Comparison of ENCODE assay signal across 9 mouse cellular contexts in genomic region chr8:12677529-12677928, GRCm38 (mm10). TPM values are rescaled to one million over a fixed set of nuclear protein-coding genes. Genes with fewer than 3 reads are reported as not detected.
A peak's percentile ranks its signal among the peaks of the same experiment; 100 is the strongest.
DNase-seq lines count a peak whose midpoint lies in the region; ATAC-seq and TF ChIP-seq lines count a peak whose summit lies in the region.
"Had no signal": no experiment of that assay in that cellular context is flagged by ENCODE, and none has a peak within 500 bp of the region (broad histone marks: within the 10 kb centered on the region; RNA-seq: fewer than 3 reads in every experiment).

No protein-coding gene starts in this region.

- no peak overlapping the region for H3K9ac ChIP-seq in forebrain, postnatal 0 days
- no peak overlapping the region for H3K9ac ChIP-seq in hindbrain, embryonic 12.5 days

- no peak overlapping the region for H3K4me2 ChIP-seq in forebrain, postnatal 0 days (ENCODE audit: low read depth)
- no peak overlapping the region for H3K4me2 ChIP-seq in hindbrain, embryonic 12.5 days (replicated peaks)

- ATAC-seq in forebrain, postnatal 0 days = peak; percentile 90
- ATAC-seq in hindbrain, embryonic 12.5 days (ENCODE audit: low FRiP score) = peak; percentile 54; the same call in 1 of the 2 replicates

- H3K4me1 ChIP-seq in cerebellum, adult 2 months (ENCODE audit: control insufficient read depth, insufficient read depth, low read length) = peaks cover 4% of the 10 kb centered on the region; the same call in 1 of the 2 replicates
- H3K4me1 ChIP-seq in forebrain, postnatal 0 days (ENCODE audit: insufficient read depth) = 0 out of 2 replicates have a peak, but pooled peaks cover 5% of the 10 kb centered on the region
- peaks cover 6% of the 10 kb centered on the region for H3K4me1 ChIP-seq in hindbrain, embryonic 12.5 days

- no peak overlapping the region for H3K27ac ChIP-seq in cerebellum, adult 2 months (ENCODE audit: insufficient read depth, low read length)
- no peak overlapping the region for H3K27ac ChIP-seq in forebrain, postnatal 0 days (ENCODE audit: low read depth, low read length)
- no peak overlapping the region for H3K27ac ChIP-seq in hindbrain, embryonic 12.5 days
- H3K27ac ChIP-seq: macrophage had no signal

- DNase-seq in MEL-GATA-1-ER (ENCODE audit: extremely low read depth, low read depth) = peak; percentile 21
- DNase-seq in cerebellum, adult 2 months = peak; percentile 75 to 86
- DNase-seq in forebrain, postnatal 0 days = peak; percentile 87
- peak; percentile 69 for DNase-seq in layer of hippocampus, adult 9-11 months
- peak; percentile 89 for DNase-seq in lung, postnatal 14 days
- DNase-seq in retina, embryonic 14.5 days (ENCODE audit: low spot score) = peak; percentile 89
- peak; percentile 69 to 78 for DNase-seq in thymus, postnatal 36 days

- no peaks in the 10 kb centered on the region for H3K36me3 ChIP-seq in forebrain, postnatal 0 days (ENCODE audit: insufficient read depth)
- no peaks in the 10 kb centered on the region for H3K36me3 ChIP-seq in hindbrain, embryonic 12.5 days

- no peaks in the 10 kb centered on the region for H3K9me3 ChIP-seq in forebrain, postnatal 0 days (ENCODE audit: low read length)
- H3K9me3 ChIP-seq in hindbrain, embryonic 12.5 days (replicated peaks) = no peaks in the 10 kb centered on the region

- no peak for TF ChIP-seq POLR2A in cerebellum, adult 2 months (IDR thresholded peaks at IDR 0.05; ENCODE audit: borderline replicate concordance, insufficient read depth, low read length)

- H3K4me3 ChIP-seq in cerebellum, adult 2 months (replicated peaks; ENCODE audit: insufficient read depth, low read depth, low read length) = no peak overlapping the region
- H3K4me3 ChIP-seq in forebrain, postnatal 0 days (ENCODE audit: low read depth, low read length) = no peak overlapping the region
- H3K4me3 ChIP-seq in hindbrain, embryonic 12.5 days = no peak overlapping the region

- H3K27me3 ChIP-seq in cerebellum, adult 2 months (ENCODE audit: control insufficient read depth, insufficient read depth, low read length) = no peaks in the 10 kb centered on the region
- no peaks in the 10 kb centered on the region for H3K27me3 ChIP-seq in forebrain, postnatal 0 days (ENCODE audit: insufficient read depth, low read length)
- peaks cover 21% of the 10 kb centered on the region; the same call in 1 of the 2 replicates for H3K27me3 ChIP-seq in hindbrain, embryonic 12.5 days

- peak; percentile 89 for TF ChIP-seq CTCF in cerebellum, adult 2 months (IDR thresholded peaks at IDR 0.05; ENCODE audit: borderline replicate concordance, insufficient read depth, low read depth, low read length)
- peak; percentile 92 for TF ChIP-seq CTCF in forebrain, postnatal 0 days (IDR thresholded peaks at IDR 0.05; ENCODE audit: low read depth)

- under 1% methylated on average over 7 of the region's 7 CpGs for WGBS in cerebellum, adult 2 months
- WGBS in forebrain, postnatal 0 days = 3% methylated on average over 7 of the region's 7 CpGs
- 4% methylated on average over 7 of the region's 7 CpGs for WGBS in hindbrain, embryonic 12.5 days

RNA-seq across cellular contexts. Expression of gene Tubgcp3, which starts 5.5 kb away (rescaled TPM):
- polyA plus RNA-seq in cerebellum, adult 2 months (2012; rRNA removed) = 56.0 and 60.1 TPM in 2 replicates
- total RNA-seq in forebrain, postnatal 0 days (2014; rRNA removed) = 36.4 and 58.0 TPM in 2 replicates
- 22.1 and 24.4 TPM in 2 replicates for polyA plus RNA-seq in forebrain, postnatal 0 days (2015; fragmentation: Nextera tagmentation; extraction: Ambion mirVana)
- polyA plus RNA-seq in hindbrain, embryonic 12.5 days (2016; fragmentation: Nextera tagmentation; extraction: Ambion mirVana) = 49.1 and 52.8 TPM in 2 replicates

Comparison
In these comparisons a context has a peak if more than half of its experiments do, and no peak if none do; other contexts are left out.
1. DNase-seq: peak in every context shown above with its lines; median percentile 89 in lung, postnatal 14 days; 89 in retina, embryonic 14.5 days; 87 in forebrain, postnatal 0 days; 80 in cerebellum, adult 2 months; 74 in thymus, postnatal 36 days; 69 in layer of hippocampus, adult 9-11 months; 21 in MEL-GATA-1-ER.